15 mouse cellular contexts compared by ENCODE assay signal in genomic region chr14:25243698-25244097, GRCm38 (mm10).
DNase-seq lines count a peak whose midpoint lies in the region; ATAC-seq and TF ChIP-seq lines count a peak whose summit lies in the region.
"Had no signal": no experiment of that assay in that cellular context is flagged by ENCODE, and none has a peak within 500 bp of the region (broad histone marks: within the 10 kb centered on the region; RNA-seq: fewer than 3 reads in every experiment).

No protein-coding gene starts in this region.

- H3K4me2 ChIP-seq in forebrain, embryonic 13.5 days: no peak overlapping the region
- H3K4me2 ChIP-seq in forebrain, embryonic 12.5 days: no peak overlapping the region
- H3K4me2 ChIP-seq in lung, embryonic 14.5 days: 0 out of 2 replicates have a peak overlapping the region, but pooled peaks have one; percentile 1
- no peak overlapping the region for H3K4me2 ChIP-seq in intestine, embryonic 16.5 days (ENCODE audit: low read depth, low read length)
- H3K4me2 ChIP-seq in midbrain, postnatal 0 days (ENCODE audit: low read depth, low read length, poor library complexity, severe bottlenecking): no peak overlapping the region
- H3K4me2 ChIP-seq: liver, embryonic 13.5 days had no signal

- no peak overlapping the region for H3K9ac ChIP-seq in forebrain, embryonic 13.5 days
- no peak overlapping the region for H3K9ac ChIP-seq in forebrain, embryonic 12.5 days
- H3K9ac ChIP-seq in lung, embryonic 14.5 days: no peak overlapping the region
- H3K9ac ChIP-seq in intestine, embryonic 16.5 days (ENCODE audit: low read depth, low read length): no peak overlapping the region
- H3K9ac ChIP-seq in midbrain, postnatal 0 days (replicated peaks; ENCODE audit: low read length, poor library complexity, severe bottlenecking): no peak overlapping the region
- H3K9ac ChIP-seq: liver, embryonic 13.5 days had no signal

- H3K4me1 ChIP-seq in forebrain, embryonic 13.5 days: peaks cover 14% of the 10 kb centered on the region
- peaks cover 12% of the 10 kb centered on the region for H3K4me1 ChIP-seq in forebrain, embryonic 12.5 days
- H3K4me1 ChIP-seq in lung, embryonic 14.5 days (ENCODE audit: insufficient read depth): 0 out of 2 replicates have a peak, but pooled peaks cover 3% of the 10 kb centered on the region
- H3K4me1 ChIP-seq in lung, adult 2 months (ENCODE audit: control insufficient read depth, insufficient read depth, low read length): 0 out of 2 replicates have a peak, but pooled peaks cover 3% of the 10 kb centered on the region
- H3K4me1 ChIP-seq in intestine, embryonic 16.5 days (ENCODE audit: control insufficient read depth, insufficient read depth, low read length): peaks cover 5% of the 10 kb centered on the region; the same call in 1 of the 2 replicates
- 0 out of 2 replicates have a peak, but pooled peaks cover 4% of the 10 kb centered on the region for H3K4me1 ChIP-seq in midbrain, postnatal 0 days (ENCODE audit: insufficient read depth, low read length)
- H3K4me1 ChIP-seq: liver, embryonic 13.5 days had no signal

- H3K27me3 ChIP-seq in forebrain, embryonic 13.5 days: 0 out of 2 replicates have a peak, but pooled peaks cover 3% of the 10 kb centered on the region
- no peaks in the 10 kb centered on the region for H3K27me3 ChIP-seq in forebrain, embryonic 12.5 days
- H3K27me3 ChIP-seq in lung, embryonic 14.5 days (ENCODE audit: insufficient read depth, low read length): no peaks in the 10 kb centered on the region
- H3K27me3 ChIP-seq in intestine, embryonic 16.5 days (replicated peaks; ENCODE audit: control insufficient read depth, insufficient read depth, low read length): no peaks in the 10 kb centered on the region
- no peaks in the 10 kb centered on the region for H3K27me3 ChIP-seq in midbrain, postnatal 0 days (ENCODE audit: insufficient read depth, low read length)
- H3K27me3 ChIP-seq: liver, embryonic 13.5 days had no signal

- H3K9me3 ChIP-seq in forebrain, embryonic 13.5 days (replicated peaks): no peaks in the 10 kb centered on the region
- no peaks in the 10 kb centered on the region for H3K9me3 ChIP-seq in forebrain, embryonic 12.5 days
- no peaks in the 10 kb centered on the region for H3K9me3 ChIP-seq in lung, embryonic 14.5 days (ENCODE audit: low read depth, low read length)
- no peaks in the 10 kb centered on the region for H3K9me3 ChIP-seq in intestine, embryonic 16.5 days (ENCODE audit: control insufficient read depth, low read length)
- H3K9me3 ChIP-seq in midbrain, postnatal 0 days (ENCODE audit: low read length): no peaks in the 10 kb centered on the region
- H3K9me3 ChIP-seq: liver, embryonic 13.5 days had no signal

- 68% methylated on average over 5 of the region's 5 CpGs for WGBS in forebrain, embryonic 13.5 days
- 65% methylated on average over 5 of the region's 5 CpGs for WGBS in forebrain, embryonic 12.5 days
- 57% methylated on average over 5 of the region's 5 CpGs for WGBS in lung, embryonic 14.5 days
- WGBS in lung, adult 2 months: 71% methylated on average over 5 of the region's 5 CpGs
- WGBS in intestine, embryonic 16.5 days: 42% methylated on average over 5 of the region's 5 CpGs
- 56% methylated on average over 5 of the region's 5 CpGs for WGBS in midbrain, postnatal 0 days

- H3K4me3 ChIP-seq in forebrain, embryonic 13.5 days: no peak overlapping the region
- H3K4me3 ChIP-seq in forebrain, embryonic 12.5 days (replicated peaks): no peak overlapping the region
- H3K4me3 ChIP-seq in lung, embryonic 14.5 days (ENCODE audit: low read depth, low read length): no peak overlapping the region
- no peak overlapping the region for H3K4me3 ChIP-seq in lung, adult 2 months (replicated peaks; ENCODE audit: extremely low read depth, low read depth, low read length)
- no peak overlapping the region for H3K4me3 ChIP-seq in intestine, embryonic 16.5 days (ENCODE audit: low read length)
- H3K4me3 ChIP-seq in midbrain, postnatal 0 days (ENCODE audit: low read depth, low read length): no peak overlapping the region
- H3K4me3 ChIP-seq: left cerebral cortex, adult 2 months; liver, embryonic 13.5 days had no signal

- no peak for DNase-seq in lung, embryonic 14.5 days
- DNase-seq in lung, adult 2 months: no peak
- no peak for DNase-seq in midbrain, postnatal 0 days (ENCODE audit: low spot score)
- DNase-seq in layer of hippocampus, adult 9-11 months: no peak
- DNase-seq in ovary, postnatal 36 days (ENCODE audit: low spot score): no peak
- DNase-seq: adrenal gland, adult 8-10 months; cerebellum, postnatal 36 days; heart, adult 11 months; heart, postnatal 36 days; liver, embryonic 13.5 days; right cerebral cortex, adult 18-20 months had no signal

- TF ChIP-seq POLR2A in lung, adult 2 months (IDR thresholded peaks at IDR 0.05; ENCODE audit: borderline replicate concordance, extremely low read depth, low read depth, low read length): no peak

- no peak for ATAC-seq in forebrain, embryonic 13.5 days
- no peak for ATAC-seq in forebrain, embryonic 12.5 days (ENCODE audit: low FRiP score)
- peak; percentile 63; the same call in 1 of the 2 replicates for ATAC-seq in lung, embryonic 14.5 days (ENCODE audit: insufficient read depth)
- no peak for ATAC-seq in intestine, embryonic 16.5 days
- ATAC-seq in midbrain, postnatal 0 days (ENCODE audit: low FRiP score): no peak

- H3K36me3 ChIP-seq in forebrain, embryonic 13.5 days (ENCODE audit: poor library complexity, severe bottlenecking): no peaks in the 10 kb centered on the region
- no peaks in the 10 kb centered on the region for H3K36me3 ChIP-seq in forebrain, embryonic 12.5 days (replicated peaks)
- H3K36me3 ChIP-seq in lung, embryonic 14.5 days (ENCODE audit: insufficient read depth): no peaks in the 10 kb centered on the region
- no peaks in the 10 kb centered on the region for H3K36me3 ChIP-seq in intestine, embryonic 16.5 days (ENCODE audit: control insufficient read depth, insufficient read depth, low read length)
- no peaks in the 10 kb centered on the region for H3K36me3 ChIP-seq in midbrain, postnatal 0 days (ENCODE audit: insufficient read depth, low read length)
- H3K36me3 ChIP-seq: liver, embryonic 13.5 days had no signal

- peak overlapping the region; percentile 27; the same call in 1 of the 2 replicates for H3K27ac ChIP-seq in forebrain, embryonic 13.5 days
- no peak overlapping the region for H3K27ac ChIP-seq in forebrain, embryonic 12.5 days
- H3K27ac ChIP-seq in lung, embryonic 14.5 days (ENCODE audit: low read depth): no peak overlapping the region
- 0 out of 2 replicates have a peak overlapping the region, but pooled peaks have one; percentile 29 for H3K27ac ChIP-seq in intestine, embryonic 16.5 days (ENCODE audit: low read length)
- 0 out of 2 replicates have a peak overlapping the region, but pooled peaks have one; percentile 12 for H3K27ac ChIP-seq in midbrain, postnatal 0 days (ENCODE audit: low read depth, low read length)
- H3K27ac ChIP-seq: left cerebral cortex, adult 2 months; liver, embryonic 13.5 days had no signal

- TF ChIP-seq CTCF in lung, embryonic 14.5 days (IDR thresholded peaks at IDR 0.05; ENCODE audit: low read depth): no peak
- TF ChIP-seq CTCF in lung, adult 2 months (IDR thresholded peaks at IDR 0.05; ENCODE audit: insufficient read depth, low read length): no peak
- TF ChIP-seq CTCF in midbrain, postnatal 0 days (IDR thresholded peaks at IDR 0.05): no peak

Comparison
In these comparisons a context has a peak if more than half of its experiments do, and no peak if none do; other contexts are left out.
1. H3K27ac ChIP-seq: peak in forebrain, embryonic 13.5 days (single experiment), intestine, embryonic 16.5 days (single experiment) and midbrain, postnatal 0 days (single experiment); none in forebrain, embryonic 12.5 days (single experiment) and lung, embryonic 14.5 days (single experiment).